Mouse (Mus musculus): ENCODE data around the gene Zc3h7b. TPM values are rescaled to one million over a fixed set of nuclear protein-coding genes. Genes with fewer than 3 reads are reported as not detected.

The Zc3h7b gene
- polyA plus RNA-seq, 2 experiments, result 4.0 to 5.7 TPM

- H3K9me3 ChIP-seq (ENCODE audit: control insufficient read depth, low read length), result no peaks in the 10 kb centered on the region
- DNase-seq (ENCODE audit: low read depth in 3 of 3, low spot score in 3 of 3) (no peak), ATAC-seq (ENCODE audit: insufficient read depth) (no peak)
- H3K4me3 ChIP-seq (ENCODE audit: insufficient read depth in 1 of 2, low read depth in 2 of 2, low read length in 2 of 2), result no peak overlapping the region
- WGBS (ENCODE audit: insufficient replicate concordance), result 92% methylated on average over 5 of the region's 5 CpGs
- no peak overlapping the region for H3K27ac ChIP-seq
- no peak overlapping the region for H3K4me2 ChIP-seq (ENCODE audit: low read depth)
- no peaks in the 10 kb centered on the region for H3K4me1 ChIP-seq (replicated peaks; ENCODE audit: control insufficient read depth in 2 of 2, insufficient read depth in 2 of 2, low read length in 1 of 2)
- no peak overlapping the region for H3K9ac ChIP-seq (replicated peaks)
- TF ChIP-seq CTCF (IDR thresholded peaks at IDR 0.05; ENCODE audit: low read depth), result no peak
- TF ChIP-seq EP300 (IDR thresholded peaks at IDR 0.05; ENCODE audit: low read depth), result no peak
- no peaks in the 10 kb centered on the region for H3K27me3 ChIP-seq (ENCODE audit: control insufficient read depth, insufficient read depth, low read length)
- H3K36me3 ChIP-seq (replicated peaks; ENCODE audit: control insufficient read depth, insufficient read depth, low read depth), result peaks cover 83% of the 10 kb centered on the region
Measured at GRCm38 (mm10) chr15:81722361-81722760, 22.5 kb upstream of the Zc3h7b start.

DNA sequence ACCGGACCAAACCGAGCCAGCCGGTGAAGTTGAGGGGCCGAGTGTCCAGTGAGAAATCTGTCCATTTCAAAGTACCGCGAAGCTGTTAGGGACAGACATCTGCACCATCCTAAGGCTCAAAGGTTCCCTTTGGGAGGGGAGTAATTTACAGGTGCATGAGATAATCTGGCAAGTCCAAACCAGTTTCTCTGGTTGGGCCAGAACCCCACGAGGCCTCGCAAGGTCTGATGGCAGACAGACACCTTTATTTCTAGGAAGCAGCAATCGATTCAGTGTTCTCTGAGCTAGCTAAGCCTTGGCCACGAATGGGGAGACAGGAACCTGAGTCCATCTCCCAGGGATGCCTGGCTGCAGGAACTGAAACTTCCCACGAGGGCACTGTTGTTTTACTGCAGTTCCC is 21.2 kb upstream of the Zc3h7b start:
- Histone ChIP-seq H3K4me3 (ENCODE audit: insufficient read depth in 1 of 2, low read depth in 2 of 2, low read length in 2 of 2) (no peak overlapping the region), H3K36me3 (replicated peaks; ENCODE audit: control insufficient read depth, insufficient read depth, low read depth) (peaks cover 70% of the 10 kb centered on the region), H3K27me3 (ENCODE audit: control insufficient read depth, insufficient read depth, low read length) (no peaks in the 10 kb centered on the region), H3K4me2 (ENCODE audit: low read depth) (no peak overlapping the region), H3K27ac (no peak overlapping the region), H3K9ac (replicated peaks) (no peak overlapping the region), H3K9me3 (ENCODE audit: control insufficient read depth, low read length) (no peaks in the 10 kb centered on the region), H3K4me1 (replicated peaks; ENCODE audit: control insufficient read depth in 2 of 2, insufficient read depth in 2 of 2, low read length in 1 of 2) (peaks cover 11 to 12% of the 10 kb centered on the region in 2 experiments)
- WGBS (ENCODE audit: insufficient replicate concordance), result 91% methylated on average over 11 of the region's 11 CpGs
- TF ChIP-seq CTCF (IDR thresholded peaks at IDR 0.05; ENCODE audit: low read depth) (no peak), EP300 (IDR thresholded peaks at IDR 0.05; ENCODE audit: low read depth) (no peak)
- DNase-seq (ENCODE audit: low read depth in 3 of 3, low spot score in 3 of 3) (no peak), ATAC-seq (ENCODE audit: insufficient read depth) (no peak)

DNA sequence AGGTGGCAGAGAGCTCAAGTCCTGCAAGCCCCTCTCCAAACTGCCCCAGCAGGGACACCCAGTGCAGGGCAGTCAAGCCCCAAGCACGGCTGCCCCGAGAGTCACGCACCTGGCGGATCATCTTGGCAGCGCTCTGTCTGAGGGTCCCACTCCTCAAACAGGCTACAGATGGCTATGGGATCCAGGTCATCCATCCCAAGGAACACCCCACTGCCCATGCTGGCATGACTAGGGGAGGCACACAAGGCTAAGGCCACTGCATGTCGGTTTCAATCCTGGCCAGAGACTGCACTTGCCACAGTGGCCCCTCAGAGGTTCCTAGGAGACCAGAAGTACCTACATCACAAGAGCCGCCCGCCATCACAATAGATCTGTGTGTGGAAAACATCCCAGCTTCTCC is 18.9 kb upstream of the Zc3h7b start:
- 88% methylated on average over 8 of the region's 8 CpGs for WGBS (ENCODE audit: insufficient replicate concordance)
- TF ChIP-seq EP300 (IDR thresholded peaks at IDR 0.05; ENCODE audit: low read depth) (no peak), CTCF (IDR thresholded peaks at IDR 0.05; ENCODE audit: low read depth) (no peak)
- Histone ChIP-seq H3K27ac (no peak overlapping the region), H3K36me3 (replicated peaks; ENCODE audit: control insufficient read depth, insufficient read depth, low read depth) (peaks cover 47% of the 10 kb centered on the region), H3K4me1 (replicated peaks; ENCODE audit: control insufficient read depth in 2 of 2, insufficient read depth in 2 of 2, low read length in 1 of 2) (peaks cover 12% of the 10 kb centered on the region in 2 experiments), H3K4me3 (ENCODE audit: insufficient read depth in 1 of 2, low read depth in 2 of 2, low read length in 2 of 2) (no peak overlapping the region), H3K9me3 (ENCODE audit: control insufficient read depth, low read length) (no peaks in the 10 kb centered on the region), H3K4me2 (ENCODE audit: low read depth) (no peak overlapping the region), H3K27me3 (ENCODE audit: control insufficient read depth, insufficient read depth, low read length) (no peaks in the 10 kb centered on the region), H3K9ac (replicated peaks) (no peak overlapping the region)
- DNase-seq (ENCODE audit: low read depth in 3 of 3, low spot score in 3 of 3) (no peak), ATAC-seq (ENCODE audit: insufficient read depth) (no peak)

DNA sequence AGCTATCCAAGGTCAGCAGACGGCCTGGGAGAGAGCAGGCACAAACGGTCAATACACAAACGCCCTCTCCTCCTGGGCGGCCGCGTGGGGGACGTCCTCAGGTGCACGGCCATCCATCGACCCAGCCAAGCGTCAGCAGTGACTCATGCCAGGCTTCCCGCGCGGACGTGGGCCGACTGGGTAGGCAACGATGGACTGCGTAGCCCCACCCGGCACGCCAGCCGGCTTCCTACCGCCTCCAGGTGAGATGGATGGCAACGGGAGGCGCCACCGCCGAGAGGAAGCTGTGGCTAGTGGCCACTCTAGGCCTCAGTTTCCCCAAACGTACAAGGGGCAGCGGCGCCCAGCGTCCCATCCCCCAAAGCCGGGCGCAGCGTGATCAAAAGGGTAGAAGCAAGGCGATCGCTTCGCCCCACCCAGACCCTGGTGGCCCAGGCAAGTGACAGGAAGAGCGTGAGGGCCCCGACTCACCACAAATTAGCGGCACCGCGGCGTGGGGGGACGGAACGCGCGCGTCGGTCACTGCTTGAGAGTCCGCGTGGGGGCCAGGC is 15.5 kb upstream of the Zc3h7b start:
- peak overlapping the region; percentile 97 for H3K9ac ChIP-seq (replicated peaks)

GRCm38 (mm10) chr15:81729792-81730635 is 14.8 kb upstream of the Zc3h7b start:
- peak; percentile 96 for ATAC-seq (ENCODE audit: insufficient read depth)
- Histone ChIP-seq H3K27me3 (ENCODE audit: control insufficient read depth, insufficient read depth, low read length) (no peaks in the 10 kb centered on the region), H3K9me3 (ENCODE audit: control insufficient read depth, low read length) (no peaks in the 10 kb centered on the region), H3K36me3 (replicated peaks; ENCODE audit: control insufficient read depth, insufficient read depth, low read depth) (peaks cover 11% of the 10 kb centered on the region), H3K4me3 (ENCODE audit: insufficient read depth in 1 of 2, low read depth in 2 of 2, low read length in 2 of 2) (peak overlapping the region; percentile 84 to 99), H3K27ac (peak overlapping the region; percentile 84), H3K4me2 (ENCODE audit: low read depth) (peak overlapping the region; percentile 99), H3K4me1 (replicated peaks; ENCODE audit: control insufficient read depth in 2 of 2, insufficient read depth in 2 of 2, low read length in 1 of 2) (peaks cover 12% of the 10 kb centered on the region in 2 experiments), H3K9ac (replicated peaks) (peak overlapping the region; percentile 97)
- WGBS (ENCODE audit: insufficient replicate concordance), result 5% methylated on average over 41 of the region's 41 CpGs
- peak; percentile 98 for DNase-seq (ENCODE audit: low read depth in 3 of 3, low spot score in 3 of 3)
- TF ChIP-seq EP300 (IDR thresholded peaks at IDR 0.05; ENCODE audit: low read depth), result peak; percentile 37; the same call in 1 of the 2 replicates
- TF ChIP-seq CTCF (IDR thresholded peaks at IDR 0.05; ENCODE audit: low read depth), result no peak

More for the DNA sequence above, 15.5 kb upstream of the Zc3h7b start:
- Histone ChIP-seq H3K4me3 (ENCODE audit: insufficient read depth in 1 of 2, low read depth in 2 of 2, low read length in 2 of 2) (peak overlapping the region; percentile 84 to 99), H3K4me2 (ENCODE audit: low read depth) (peak overlapping the region; percentile 99), H3K9me3 (ENCODE audit: control insufficient read depth, low read length) (no peaks in the 10 kb centered on the region), H3K27ac (peak overlapping the region; percentile 84), H3K27me3 (ENCODE audit: control insufficient read depth, insufficient read depth, low read length) (no peaks in the 10 kb centered on the region), H3K36me3 (replicated peaks; ENCODE audit: control insufficient read depth, insufficient read depth, low read depth) (peaks cover 15% of the 10 kb centered on the region), H3K4me1 (replicated peaks; ENCODE audit: control insufficient read depth in 2 of 2, insufficient read depth in 2 of 2, low read length in 1 of 2) (peaks cover 12% of the 10 kb centered on the region in 2 experiments)
- DNase-seq (ENCODE audit: low read depth in 3 of 3, low spot score in 3 of 3), result peak in 2 of 3 experiments; percentile 29 to 46
- peak; percentile 62 for ATAC-seq (ENCODE audit: insufficient read depth)
- WGBS (ENCODE audit: insufficient replicate concordance), result under 1% methylated on average over 49 of the region's 49 CpGs
- TF ChIP-seq CTCF (IDR thresholded peaks at IDR 0.05; ENCODE audit: low read depth) (no peak), EP300 (IDR thresholded peaks at IDR 0.05; ENCODE audit: low read depth) (no peak)
